Mouse (Mus musculus) midbrain, embryonic 12.5 days (tissue): Measurements from ENCODE around the gene Defa35. TPM values are rescaled to one million over a fixed set of nuclear protein-coding genes. Genes with fewer than 3 reads are reported as not detected.
"Not testable (repeated sequence)": the region's sequence is repeated elsewhere in the genome, so short reads cannot be mapped to it uniquely, and the experiment has no call there.

Experiments
- ATAC-seq: fragments of 200-750 bp; cut with Nextera tagmentation; 2 replicates; pipeline ENCODE4 v1.8.0; 2017; ENCODE audit warnings: low read depth, moderate TSS enrichment, moderate library complexity; ENCODE audit not compliant: low FRiP score
- H3K27ac ChIP-seq: fragments of 300-500 bp; sonication (generic); replicated peaks from 2 replicates; pipeline ENCODE4 v1.5.1; 2016; ENCODE audit warnings: mild to moderate bottlenecking
- H3K27me3 ChIP-seq: fragments of 300-500 bp; sonication (generic); 2 replicates; pipeline ENCODE4 v1.6.1; 2016; ENCODE audit warnings: mild to moderate bottlenecking
- H3K36me3 ChIP-seq: fragments of 300-500 bp; sonication (generic); 2 replicates; pipeline ENCODE4 v1.6.1; 2016
- H3K4me1 ChIP-seq: fragments of 300-500 bp; sonication (generic); 2 replicates; pipeline ENCODE4 v1.6.1; 2016
- H3K4me2 ChIP-seq: fragments of 300-500 bp; sonication (generic); replicated peaks from 2 replicates; pipeline ENCODE4 v1.6.1; 2016; ENCODE audit warnings: mild to moderate bottlenecking, moderate library complexity
- H3K4me3 ChIP-seq: fragments of 300-500 bp; sonication (generic); 2 replicates; pipeline ENCODE4 v1.5.1; 2016; ENCODE audit warnings: mild to moderate bottlenecking
- H3K9ac ChIP-seq: fragments of 300-500 bp; sonication (generic); replicated peaks from 2 replicates; pipeline ENCODE4 v1.6.1; 2016; ENCODE audit warnings: mild to moderate bottlenecking, moderate library complexity
- H3K9me3 ChIP-seq: fragments of 300-500 bp; sonication (generic); 2 replicates; pipeline ENCODE4 v1.6.1; 2016; ENCODE audit warnings: mild to moderate bottlenecking
- WGBS: fragments of 180-500 bp; shearing (Covaris S2); methylation state at CpG from one replicate; pipeline ENCODE4 v1.1.7; 2016; 5-methylcytosine and 5-hydroxymethylcytosine counted together
- polyA plus RNA-seq: library from polyadenylated mRNA; unstranded; fragments of >200 nt; fragmentation: Nextera tagmentation; extraction: Ambion mirVana; gene quantifications from 2 replicates; pipeline ENCODE4 v1.2.1, GENCODE M21; 2016

Gene Defa35
- not detected in 2 replicates for polyA plus RNA-seq

GRCm38 (mm10) chr8:21064738-21065137 is at the start of gene Defa35:
Defa35 (plus strand) TSS chr8:21065038.
- not testable (repeated sequence) for H3K9me3 ChIP-seq, H3K27me3 ChIP-seq, H3K4me1 ChIP-seq, ATAC-seq, H3K4me3 ChIP-seq, H3K36me3 ChIP-seq, H3K9ac ChIP-seq, H3K27ac ChIP-seq, H3K4me2 ChIP-seq
- 76% methylated on average over 1 of the region's 1 CpGs for WGBS

GRCm38 (mm10) chr8:21025245-21025644 is 39.6 kb upstream of the Defa35 start, which contains the start of gene Defa21:
Defa21 (plus strand) TSS chr8:21025545.
- ATAC-seq, H3K27ac ChIP-seq, H3K4me1 ChIP-seq, H3K36me3 ChIP-seq, H3K9me3 ChIP-seq, H3K4me3 ChIP-seq, H3K9ac ChIP-seq, H3K4me2 ChIP-seq, H3K27me3 ChIP-seq: not testable (repeated sequence)
- no CpG with 5 or more reads among the region's 1 CpGs for WGBS

DNA sequence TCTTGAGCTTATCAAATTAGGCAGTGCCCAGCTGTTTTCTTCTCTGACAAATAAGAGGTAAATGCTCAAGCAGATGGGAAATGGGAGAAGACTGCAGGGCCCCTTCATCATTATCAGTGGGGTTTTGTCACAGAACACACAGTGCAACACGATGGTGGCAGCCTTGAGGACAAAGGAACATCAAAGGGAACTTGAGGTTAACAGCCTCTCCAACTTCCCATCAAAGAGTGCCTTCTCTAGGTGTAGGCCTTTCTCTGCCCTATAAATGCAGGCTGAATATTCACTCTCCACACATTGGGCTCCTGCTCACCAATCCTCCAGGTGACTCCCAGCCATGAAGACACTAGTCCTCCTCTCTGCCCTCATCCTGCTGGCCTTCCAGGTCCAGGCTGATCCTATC is 10.1 kb upstream of the Defa35 start, which contains the start of gene Defa23:
Gene Defa23, plus strand, starts transcription at position 301 of the 400 bp plus-strand sequence.
- not testable (repeated sequence) for H3K4me3 ChIP-seq, H3K9me3 ChIP-seq, H3K9ac ChIP-seq, H3K4me1 ChIP-seq, H3K27me3 ChIP-seq, H3K27ac ChIP-seq, ATAC-seq, H3K4me2 ChIP-seq, H3K36me3 ChIP-seq
- WGBS, result no CpG with 5 or more reads among the region's 1 CpGs

DNA sequence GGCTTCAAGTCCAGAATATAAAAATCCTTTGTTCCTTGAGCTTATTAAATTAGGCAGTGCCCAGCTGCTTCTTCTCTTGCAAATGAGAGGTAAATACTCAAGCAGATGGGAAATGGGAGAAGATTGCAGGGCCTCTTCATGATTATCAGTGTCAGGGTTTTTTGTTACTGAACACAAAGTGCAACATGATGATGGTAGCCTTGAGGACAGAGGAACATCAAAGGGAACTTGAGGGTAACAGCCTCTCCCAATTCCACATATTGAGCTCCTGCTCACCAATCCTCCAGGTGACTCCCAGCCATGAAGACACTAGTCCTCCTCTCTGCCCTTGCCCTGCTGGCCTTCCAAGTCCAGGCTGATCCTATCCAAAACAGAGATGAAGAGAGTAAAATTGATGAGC is 19.3 kb downstream of the Defa35 start, which contains the start of gene Defa25:
Gene Defa25, plus strand, starts transcription at position 301 of the 400 bp plus-strand sequence.
- H3K9ac ChIP-seq, H3K27me3 ChIP-seq, H3K4me1 ChIP-seq, ATAC-seq, H3K9me3 ChIP-seq, H3K36me3 ChIP-seq, H3K4me3 ChIP-seq, H3K27ac ChIP-seq, H3K4me2 ChIP-seq: not testable (repeated sequence)

- no peak for ATAC-seq
Measured at GRCm38 (mm10) chr8:21093106-21093505, 28.3 kb downstream of the Defa35 start.

GRCm38 (mm10) chr8:21095950-21096349 is 31.1 kb downstream of the Defa35 start, which contains the start of gene Gm14851:
Gm14851 (minus strand) TSS chr8:21096050.
- H3K36me3 ChIP-seq, H3K27ac ChIP-seq, H3K4me3 ChIP-seq, H3K27me3 ChIP-seq, H3K4me1 ChIP-seq, H3K4me2 ChIP-seq, ATAC-seq, H3K9ac ChIP-seq: not testable (repeated sequence)
- no CpG with 5 or more reads among the region's 2 CpGs for WGBS
- peaks cover 12% of the 10 kb centered on the region; the same call in 1 of the 2 replicates for H3K9me3 ChIP-seq

More at GRCm38 (mm10) chr8:21093106-21093505, 28.3 kb downstream of the Defa35 start:
- no peak overlapping the region for H3K27ac ChIP-seq
- no peak overlapping the region for H3K9ac ChIP-seq
- no peaks in the 10 kb centered on the region for H3K4me1 ChIP-seq
- no peak overlapping the region for H3K4me2 ChIP-seq
- H3K9me3 ChIP-seq, result peaks cover 10% of the 10 kb centered on the region; the same call in 1 of the 2 replicates
- no peak overlapping the region for H3K4me3 ChIP-seq
- 50% methylated on average over 4 of the region's 4 CpGs for WGBS
- H3K36me3 ChIP-seq, result no peaks in the 10 kb centered on the region
- H3K27me3 ChIP-seq, result no peaks in the 10 kb centered on the region

Other genes starting within 250 kb of the Defa35 start
- gene Defb33, start 172.4 kb upstream of the Defa35 start, polyA plus RNA-seq, result not detected in 2 replicates
- gene Gm15056, start 162.4 kb upstream of the Defa35 start, polyA plus RNA-seq, result not detected in 2 replicates
- gene Gm6040, start 143.0 kb upstream of the Defa35 start, polyA plus RNA-seq, result not detected in 2 replicates
- not detected in 2 replicates for gene AY761185, start 120.3 kb upstream of the Defa35 start, polyA plus RNA-seq
- not detected in 2 replicates for gene Defa21, start 39.5 kb upstream of the Defa35 start, polyA plus RNA-seq
- not detected in 2 replicates for gene Defa23, start 10.0 kb upstream of the Defa35 start, polyA plus RNA-seq
- gene Defa25, start 19.4 kb downstream of the Defa35 start, polyA plus RNA-seq, result not detected in 2 replicates
- gene Gm14851, start 31.0 kb downstream of the Defa35 start, polyA plus RNA-seq, result not detected in 2 replicates
- not detected in 2 replicates for gene Defa30, start 69.6 kb downstream of the Defa35 start, polyA plus RNA-seq
- gene Defa22, start 97.2 kb downstream of the Defa35 start, polyA plus RNA-seq, result not detected in 2 replicates
- not detected in 2 replicates for gene Defa31, start 126.6 kb downstream of the Defa35 start, polyA plus RNA-seq
- not detected in 2 replicates for gene Gm15293, start 136.5 kb downstream of the Defa35 start, polyA plus RNA-seq
- not detected in 2 replicates for gene Gm15292, start 184.7 kb downstream of the Defa35 start, polyA plus RNA-seq